Mouse (Mus musculus) kidney, embryonic 16.5 days (tissue): ENCODE results near the gene 1190007I07Rik. TPM values are rescaled to one million over a fixed set of nuclear protein-coding genes. Genes with fewer than 3 reads are reported as not detected.

Source experiments
- ATAC-seq: fragments of 200-750 bp; cut with Nextera tagmentation; 2 replicates; pipeline ENCODE4 v1.8.0; 2017; ENCODE audit warnings: moderate TSS enrichment; ENCODE audit not compliant: low FRiP score, low TSS enrichment
- H3K27ac ChIP-seq: fragments of 300-500 bp; sonication (generic); 2 replicates; pipeline ENCODE4 v1.5.1; 2014; ENCODE audit warnings: low read length
- H3K27me3 ChIP-seq: fragments of 300-500 bp; sonication (generic); 2 replicates; pipeline ENCODE4 v1.6.1; 2014; ENCODE audit warnings: low read length, control low read depth, mixed read lengths; ENCODE audit not compliant: insufficient read depth
- H3K36me3 ChIP-seq: fragments of 300-500 bp; sonication (generic); 2 replicates; pipeline ENCODE4 v1.6.1; 2014; ENCODE audit warnings: low read length, control low read depth, mixed read lengths; ENCODE audit not compliant: insufficient read depth
- H3K4me1 ChIP-seq: fragments of 300-500 bp; sonication (generic); 2 replicates; pipeline ENCODE4 v1.6.1; 2014; ENCODE audit warnings: low read length, control low read depth, mixed read lengths; ENCODE audit not compliant: insufficient read depth
- H3K4me2 ChIP-seq: fragments of 300-500 bp; sonication (generic); replicated peaks from 2 replicates; pipeline ENCODE4 v1.6.1; 2014; ENCODE audit warnings: low read depth, low read length
- H3K4me3 ChIP-seq: fragments of 300-500 bp; sonication (generic); 2 replicates; pipeline ENCODE4 v1.5.1; 2014; ENCODE audit warnings: mild to moderate bottlenecking, low read length
- H3K9ac ChIP-seq: fragments of 300-500 bp; sonication (generic); replicated peaks from 2 replicates; pipeline ENCODE4 v1.6.1; 2014; ENCODE audit warnings: low read length
- H3K9me3 ChIP-seq: fragments of 300-500 bp; sonication (generic); 2 replicates; pipeline ENCODE4 v1.6.1; 2016; ENCODE audit warnings: low read length, control low read depth
- WGBS: fragments of 180-500 bp; shearing (Covaris S2); extraction: QIAGEN DNeasy Blood & Tissue Kit; methylation state at CpG from one replicate; pipeline ENCODE4 v1.1.7; 2014; 5-methylcytosine and 5-hydroxymethylcytosine counted together
- polyA plus RNA-seq: library from polyadenylated mRNA; unstranded; fragments of >200 nt; fragmentation: Nextera tagmentation; extraction: Ambion mirVana; gene quantifications from 2 replicates; pipeline ENCODE4 v1.2.1, GENCODE M21; 2015

Gene 1190007I07Rik
- polyA plus RNA-seq, result 43.2 and 45.3 TPM in 2 replicates

DNA sequence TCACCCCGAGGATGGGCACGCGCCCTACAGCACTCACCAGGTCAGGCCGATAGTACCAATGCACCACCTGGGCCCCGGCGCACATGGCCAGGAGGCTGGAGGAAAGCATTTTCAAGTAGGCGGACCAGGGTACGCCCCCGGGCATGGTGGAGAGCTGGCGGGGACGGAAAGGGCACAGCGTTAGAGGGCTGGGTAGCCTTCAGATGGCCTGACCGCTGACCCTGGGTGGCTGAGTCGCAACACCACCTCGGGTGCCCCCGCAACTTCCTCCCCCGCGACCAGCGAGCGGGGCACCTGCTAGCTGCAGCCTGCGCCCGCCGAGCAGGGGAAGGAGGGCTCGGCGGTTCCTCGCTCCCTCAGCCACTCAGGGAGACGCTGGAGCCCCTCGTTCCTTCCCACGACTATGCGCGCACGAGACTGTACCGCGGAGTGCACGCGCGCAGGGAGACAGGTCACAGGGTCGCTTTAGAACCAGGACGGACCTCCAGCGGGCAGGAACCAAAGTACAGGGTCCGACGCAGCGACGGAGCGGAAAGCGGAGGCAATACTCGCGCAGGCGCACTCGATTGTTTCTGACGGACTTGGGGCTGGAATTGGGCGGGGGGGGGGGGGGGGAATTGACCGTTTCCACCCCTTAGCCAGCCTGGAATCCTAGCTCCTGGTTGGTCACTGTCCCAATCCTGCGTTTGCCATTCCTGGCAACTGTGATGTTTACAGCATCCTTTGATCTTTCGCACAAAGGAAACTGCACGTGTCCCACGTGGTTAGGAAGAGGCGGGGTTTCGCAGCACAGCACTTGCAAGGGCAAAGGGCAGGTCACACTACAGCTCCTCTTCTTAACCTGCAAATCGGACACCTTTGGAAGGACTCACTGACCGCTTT lies at the start of gene 1190007I07Rik:
TSS of gene 1190007I07Rik (minus strand) at position 558 of the 882 bp plus-strand sequence.
- H3K9ac ChIP-seq, result peak within 1 kb of the TSS; percentile 85
- H3K9me3 ChIP-seq, result no peaks in the 10 kb centered on the region
- WGBS, result under 1% methylated on average over 48 of the region's 61 CpGs
- peak; percentile 92 for ATAC-seq
- H3K27ac ChIP-seq, result peak within 1 kb of the TSS; percentile 87
- no peaks in the 10 kb centered on the region for H3K36me3 ChIP-seq
- H3K27me3 ChIP-seq, result no peaks in the 10 kb centered on the region
- peak within 1 kb of the TSS; percentile 80 for H3K4me3 ChIP-seq
- H3K4me1 ChIP-seq, result 0 out of 2 replicates have a peak, but pooled peaks cover 5% of the 10 kb centered on the region
- H3K4me2 ChIP-seq, result peak within 1 kb of the TSS; percentile 67

DNA sequence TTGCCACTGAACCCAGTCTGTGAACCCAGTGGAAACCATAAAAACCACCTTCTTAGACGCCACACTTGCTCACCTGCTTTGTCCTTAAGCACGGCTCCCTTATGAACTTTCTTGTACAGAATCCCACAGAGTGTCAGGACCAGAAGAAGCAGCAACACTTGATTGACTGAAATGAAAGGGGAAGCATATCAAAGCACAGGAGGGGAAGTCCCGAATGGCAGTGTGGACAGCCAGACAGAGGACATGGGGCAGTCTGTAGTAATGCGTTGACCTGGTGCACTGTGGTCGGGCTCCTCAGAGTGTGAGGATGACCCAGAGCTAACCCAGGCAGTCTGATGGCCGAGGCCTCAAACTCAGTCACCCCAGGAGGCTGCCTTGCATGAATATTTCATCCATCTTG lies 47.2 kb upstream of the 1190007I07Rik start:
- Histone ChIP-seq H3K27me3 (no peaks in the 10 kb centered on the region), H3K36me3 (no peaks in the 10 kb centered on the region), H3K27ac (no peak overlapping the region), H3K4me2 (no peak overlapping the region), H3K4me1 (no peaks in the 10 kb centered on the region; the same call in 1 of the 2 replicates), H3K4me3 (no peak overlapping the region), H3K9ac (no peak overlapping the region), H3K9me3 (no peaks in the 10 kb centered on the region)
- no peak for ATAC-seq
- WGBS, result 70% methylated on average over 6 of the region's 6 CpGs

DNA sequence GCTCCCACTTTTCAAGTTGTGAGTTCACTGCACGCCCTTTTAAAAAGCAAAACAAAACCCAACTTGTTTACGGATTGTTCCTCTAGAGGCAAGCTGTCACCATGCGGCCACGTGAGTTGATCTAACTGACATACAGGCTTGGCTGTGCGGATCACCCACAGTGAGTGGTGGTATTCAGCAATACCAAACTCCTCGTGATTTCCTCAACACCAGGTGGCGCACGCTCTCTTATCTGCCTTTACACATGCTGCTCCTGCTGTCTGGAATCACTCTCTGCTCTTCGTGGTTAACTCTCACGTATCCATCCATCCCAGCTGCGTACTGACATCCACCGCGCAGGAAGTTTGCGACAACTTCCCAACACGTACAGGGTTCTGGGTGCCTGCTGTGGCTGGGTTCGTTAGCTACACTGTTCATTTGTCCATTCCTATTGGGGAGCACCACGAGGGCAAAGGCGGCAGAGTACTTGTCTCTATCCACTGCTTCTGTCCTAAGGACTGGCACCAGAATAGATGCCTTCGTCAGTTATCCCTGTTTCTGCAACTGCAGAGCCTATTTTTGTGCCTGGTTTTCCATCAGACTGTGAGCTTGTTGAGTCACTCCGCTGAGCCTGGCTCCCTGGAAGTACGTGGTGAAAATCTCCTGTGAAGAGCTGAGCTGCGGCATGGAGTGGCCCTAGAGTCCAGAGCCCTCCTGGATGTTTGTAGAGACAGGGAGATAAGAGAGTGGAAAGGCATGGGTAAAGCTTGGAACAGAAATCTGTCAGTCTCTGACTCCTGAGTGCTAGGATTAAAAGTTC lies 43.6 kb upstream of the 1190007I07Rik start:
- Histone ChIP-seq H3K9ac (peak overlapping the region; percentile 54), H3K27ac (no peak overlapping the region), H3K4me2 (peak overlapping the region; percentile 40), H3K4me1 (no peaks in the 10 kb centered on the region; the same call in 1 of the 2 replicates), H3K36me3 (no peaks in the 10 kb centered on the region), H3K9me3 (no peaks in the 10 kb centered on the region), H3K4me3 (peak overlapping the region; percentile 12), H3K27me3 (no peaks in the 10 kb centered on the region)
- peak; percentile 84; the same call in 1 of the 2 replicates for ATAC-seq
- WGBS, result 21% methylated on average over 22 of the region's 22 CpGs

DNA sequence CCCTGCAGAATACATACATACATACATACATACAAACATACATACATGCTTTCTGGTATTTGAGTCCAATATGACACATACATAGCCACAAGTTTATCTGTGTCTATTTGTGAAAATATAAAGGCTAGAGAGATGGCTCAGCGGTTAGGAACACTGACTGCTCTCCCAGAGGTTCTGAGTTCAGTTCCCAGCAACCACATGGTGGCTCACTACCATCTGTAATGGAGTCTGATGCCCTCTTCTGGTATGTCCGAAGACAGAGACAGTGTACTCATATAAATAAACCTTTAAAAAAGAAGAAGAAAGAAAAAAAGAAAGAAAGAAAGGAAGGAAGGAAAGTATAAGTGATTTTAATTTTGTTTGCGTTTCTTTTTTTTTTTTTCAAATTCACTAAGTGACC lies 42.9 kb upstream of the 1190007I07Rik start:
- ATAC-seq, result no peak
- Histone ChIP-seq H3K27me3 (no peaks in the 10 kb centered on the region), H3K9ac (no peak overlapping the region), H3K4me2 (no peak overlapping the region; the same call in 1 of the 2 replicates), H3K4me1 (no peaks in the 10 kb centered on the region; the same call in 1 of the 2 replicates), H3K9me3 (no peaks in the 10 kb centered on the region), H3K27ac (no peak overlapping the region), H3K4me3 (no peak overlapping the region), H3K36me3 (no peaks in the 10 kb centered on the region)
- 57% methylated on average over 3 of the region's 3 CpGs for WGBS

DNA sequence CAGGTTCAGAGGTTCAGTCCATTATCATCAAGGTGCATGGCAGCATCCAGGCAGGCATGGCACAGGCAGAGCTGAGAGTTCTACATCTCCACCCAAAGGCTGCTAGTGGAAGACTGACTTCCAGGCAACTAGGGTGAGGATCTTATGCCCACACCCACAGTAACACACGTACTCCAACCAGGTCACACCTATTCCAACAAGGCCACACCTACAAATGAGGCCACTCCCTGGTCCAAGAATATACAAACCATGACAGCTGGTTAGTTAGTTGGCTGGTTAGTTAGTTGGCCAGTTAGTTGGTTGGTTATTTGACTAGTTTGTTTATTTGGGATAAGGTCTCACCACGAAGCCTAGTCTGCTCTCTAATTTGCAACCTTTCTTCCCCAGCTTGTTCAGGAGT lies 40.3 kb upstream of the 1190007I07Rik start:
- Histone ChIP-seq H3K9me3 (no peaks in the 10 kb centered on the region), H3K27ac (no peak overlapping the region), H3K36me3 (no peaks in the 10 kb centered on the region), H3K9ac (no peak overlapping the region), H3K4me1 (no peaks in the 10 kb centered on the region; the same call in 1 of the 2 replicates), H3K4me3 (no peak overlapping the region), H3K4me2 (no peak overlapping the region), H3K27me3 (no peaks in the 10 kb centered on the region)
- no peak for ATAC-seq
- 82% methylated on average over 2 of the region's 2 CpGs for WGBS

DNA sequence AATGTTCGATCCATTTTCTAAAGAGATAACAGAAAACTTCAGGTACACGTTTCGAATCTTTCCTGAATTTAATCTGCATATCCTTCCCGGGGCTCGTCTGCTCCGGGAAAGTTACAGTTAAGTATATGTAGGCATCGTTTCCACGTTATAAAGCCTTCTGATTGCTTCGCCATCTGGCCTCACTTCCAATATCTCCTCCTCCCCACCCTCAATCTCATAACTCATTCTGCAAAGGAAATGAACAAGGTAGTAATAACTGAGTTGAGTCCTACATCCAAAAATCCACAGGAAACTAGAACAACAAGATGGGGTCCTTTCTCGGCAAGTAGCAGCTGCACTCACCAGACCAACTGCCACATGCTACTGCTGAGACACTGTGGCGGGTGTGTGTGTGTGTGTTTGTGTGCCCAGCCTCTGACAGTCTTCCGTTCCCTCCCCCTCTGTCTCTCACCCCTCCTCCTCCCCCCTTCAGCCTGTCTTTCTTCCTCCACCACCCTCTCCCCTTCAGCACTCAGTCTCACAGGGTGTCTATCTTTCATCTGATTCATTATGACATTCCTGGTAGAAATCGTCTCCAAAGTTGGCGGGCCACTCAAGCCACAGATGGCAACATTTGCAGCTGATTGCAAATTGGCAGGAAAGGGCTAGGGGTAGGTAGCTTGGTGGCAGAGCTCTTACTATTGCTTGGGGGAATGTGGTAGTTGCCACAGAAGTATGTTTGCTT lies 39.4 kb upstream of the 1190007I07Rik start:
- Histone ChIP-seq H3K36me3 (no peaks in the 10 kb centered on the region), H3K9me3 (no peaks in the 10 kb centered on the region), H3K4me1 (no peaks in the 10 kb centered on the region; the same call in 1 of the 2 replicates), H3K9ac (no peak overlapping the region), H3K27me3 (no peaks in the 10 kb centered on the region), H3K4me3 (no peak overlapping the region), H3K27ac (no peak overlapping the region), H3K4me2 (no peak overlapping the region)
- no peak for ATAC-seq
- 77% methylated on average over 14 of the region's 14 CpGs for WGBS

DNA sequence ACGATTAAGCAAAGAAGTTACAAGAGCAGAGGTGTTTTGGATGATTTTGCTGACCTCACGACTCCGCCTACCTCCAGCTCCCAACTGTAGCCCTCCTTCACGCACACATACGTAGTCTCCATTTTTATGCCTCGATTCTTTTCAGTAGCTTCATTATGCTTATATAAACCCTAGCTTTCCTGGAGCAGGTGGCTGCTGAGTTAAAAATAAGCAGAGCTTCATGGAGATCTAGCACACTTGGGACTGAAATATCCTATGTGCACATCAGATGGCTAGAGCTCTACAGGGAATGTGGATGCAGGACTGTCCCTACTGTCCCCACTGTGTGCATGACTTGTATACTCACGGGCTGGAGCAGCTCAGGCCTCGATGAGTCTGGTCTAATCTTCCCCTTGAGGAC lies 38.8 kb upstream of the 1190007I07Rik start:
- Histone ChIP-seq H3K9ac (no peak overlapping the region), H3K27me3 (no peaks in the 10 kb centered on the region), H3K36me3 (no peaks in the 10 kb centered on the region), H3K4me3 (no peak overlapping the region), H3K27ac (no peak overlapping the region), H3K4me2 (no peak overlapping the region), H3K4me1 (no peaks in the 10 kb centered on the region; the same call in 1 of the 2 replicates), H3K9me3 (no peaks in the 10 kb centered on the region)
- WGBS, result 87% methylated on average over 8 of the region's 8 CpGs
- ATAC-seq, result no peak

DNA sequence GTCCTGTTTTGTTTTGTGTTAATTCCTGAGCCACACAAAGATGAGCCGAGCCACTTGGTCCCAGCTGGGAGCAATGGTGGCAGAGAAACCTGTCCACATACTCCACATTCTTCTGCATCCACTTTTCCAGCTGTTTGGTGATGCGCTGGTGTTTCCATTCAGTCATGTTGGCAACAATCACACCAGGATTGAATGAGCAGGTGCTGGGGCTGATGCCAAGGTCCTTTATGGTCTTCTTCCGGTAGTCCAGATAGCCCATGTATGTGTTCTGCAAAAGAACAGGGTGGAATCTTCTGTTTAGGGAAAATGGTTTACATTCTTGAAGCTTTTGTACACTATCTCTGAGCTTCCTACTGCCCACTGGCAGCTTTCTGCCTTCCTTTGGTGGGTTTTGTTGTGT lies 31.6 kb upstream of the 1190007I07Rik start:
- H3K4me2 ChIP-seq, result no peak overlapping the region
- no peaks in the 10 kb centered on the region for H3K9me3 ChIP-seq
- H3K27ac ChIP-seq, result no peak overlapping the region
- no peaks in the 10 kb centered on the region for H3K4me1 ChIP-seq
- 84% methylated on average over 3 of the region's 3 CpGs for WGBS
- ATAC-seq, result no peak
- H3K4me3 ChIP-seq, result no peak overlapping the region
- H3K36me3 ChIP-seq, result peaks cover 13% of the 10 kb centered on the region
- H3K9ac ChIP-seq, result no peak overlapping the region
- H3K27me3 ChIP-seq, result no peaks in the 10 kb centered on the region

DNA sequence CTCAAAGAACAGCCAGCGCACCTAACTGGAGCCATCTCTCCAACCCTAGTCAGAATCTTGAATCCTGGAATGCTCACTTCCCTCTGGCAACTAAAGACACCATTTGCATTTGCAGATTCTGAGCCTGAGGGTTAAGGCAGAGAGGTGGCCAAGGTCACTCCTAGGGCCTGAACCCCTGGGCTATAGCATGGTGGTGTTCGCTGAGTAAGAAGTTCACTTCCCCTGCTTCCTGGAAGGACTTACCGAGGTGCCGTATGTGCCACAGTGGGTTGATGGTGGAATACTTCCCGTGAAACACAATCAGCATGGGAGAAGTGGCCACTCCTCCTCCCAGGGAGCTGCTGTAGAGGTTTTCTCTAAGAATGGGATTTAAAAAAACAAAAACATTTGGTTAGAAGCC lies 29.6 kb upstream of the 1190007I07Rik start:
- Histone ChIP-seq H3K4me1 (no peaks in the 10 kb centered on the region), H3K36me3 (peaks cover 20% of the 10 kb centered on the region), H3K9ac (no peak overlapping the region), H3K4me3 (no peak overlapping the region), H3K9me3 (no peaks in the 10 kb centered on the region), H3K27ac (no peak overlapping the region), H3K4me2 (no peak overlapping the region), H3K27me3 (no peaks in the 10 kb centered on the region)
- ATAC-seq, result no peak
- WGBS, result 71% methylated on average over 5 of the region's 5 CpGs
